Mouse (Mus musculus): ENCODE data around the gene Pde6d.

GRCm38 (mm10) chr1:86571381-86571780 is 11.0 kb downstream of the Pde6d start:
- TF ChIP-seq POLR2A (IDR thresholded peaks at IDR 0.05; ENCODE audit: borderline replicate concordance, extremely low read depth, insufficient read depth, insufficient read length, poor library complexity, severe bottlenecking) (no peak), CTCF (IDR thresholded peaks at IDR 0.05; ENCODE audit: borderline replicate concordance, extremely low read depth, insufficient read depth, insufficient read length) (no peak)

Measured in brain, embryonic 14.5 days (tissue).